Mouse (Mus musculus) cortical plate, adult 2 months (tissue): ENCODE results near the gene Actl7b.

Source experiments
- CTCF ChIP-seq: fragments of 200-500 bp; IDR thresholded peaks from 2 replicates; pipeline ENCODE4 v1.5.1; 2011; ENCODE audit warnings: mild to moderate bottlenecking, control low read depth, low read length; ENCODE audit not compliant: insufficient read depth; ENCODE audit errors: extremely low read depth
- POLR2A ChIP-seq: fragments of 200-500 bp; IDR thresholded peaks from 2 replicates; pipeline ENCODE4 v1.6.1; 2011; ENCODE audit warnings: mild to moderate bottlenecking, low read length, control low read depth; ENCODE audit not compliant: insufficient read depth; ENCODE audit errors: extremely low read depth

GRCm38 (mm10) chr4:56725839-56726238 lies 15.4 kb downstream of the Actl7b start:
- peak; percentile 42 for TF ChIP-seq CTCF
- no peak for TF ChIP-seq POLR2A
